Mouse (Mus musculus) megakaryocyte, adult 5-6 weeks (primary cell): ENCODE results near the gene Nsun7. TPM values are rescaled to one million over a fixed set of nuclear protein-coding genes. Genes with fewer than 3 reads are reported as not detected.

Source experiments
- ATAC-seq: 2 replicates; pipeline ENCODE4 v1.8.0; 2016; ENCODE audit warnings: mild to moderate bottlenecking, inconsistent platforms; ENCODE audit not compliant: poor library complexity, severe bottlenecking
- total RNA-seq, 2 experiments: library from RNA; stranded (forward) in 1 of 2; stranded (reverse) in 1 of 2; fragments of 153-499, 151-499 nt in 1 of 2; fragments of 221-1000, 200-1000 nt in 1 of 2; gene quantifications; 2 replicates each; pipeline versions ENCODE4 v1.2.3 to v1.2.4; 2015 to 2017

The Nsun7 gene
- total RNA-seq, 2 experiments from 2014 or later = not detected

GRCm38 (mm10) chr5:66328766-66329165 lies 69.1 kb downstream of the Nsun7 start:
- ATAC-seq = no peak

- ATAC-seq = no peak
Observed at GRCm38 (mm10) chr5:66330806-66331205, 71.1 kb downstream of the Nsun7 start.

GRCm38 (mm10) chr5:66337025-66337968 lies 77.6 kb downstream of the Nsun7 start:
- no peak for ATAC-seq

GRCm38 (mm10) chr5:66337969-66338345 lies 78.3 kb downstream of the Nsun7 start:
- no peak for ATAC-seq

GRCm38 (mm10) chr5:66338583-66338982 lies 78.9 kb downstream of the Nsun7 start:
- no peak for ATAC-seq

GRCm38 (mm10) chr5:66340356-66341102 lies 80.8 kb downstream of the Nsun7 start:
- ATAC-seq = no peak

GRCm38 (mm10) chr5:66341848-66342247 lies 82.2 kb downstream of the Nsun7 start:
- ATAC-seq = no peak

GRCm38 (mm10) chr5:66342285-66342684 lies 82.6 kb downstream of the Nsun7 start:
- no peak for ATAC-seq

GRCm38 (mm10) chr5:66344182-66344581 lies 84.5 kb downstream of the Nsun7 start:
- ATAC-seq = no peak

- no peak for ATAC-seq
Observed at GRCm38 (mm10) chr5:66345140-66345539, 85.4 kb downstream of the Nsun7 start.

- ATAC-seq = no peak
Observed at GRCm38 (mm10) chr5:66346756-66347155, 87.1 kb downstream of the Nsun7 start.

Other genes with a start within 250 kb of the Nsun7 start
- 27.2 and 30.2 TPM in 2 replicates for gene Rbm47, start 86.8 kb upstream of the Nsun7 start, total RNA-seq (2015)
- 13.3 and 21.3 TPM in 2 replicates for gene Rbm47, start 86.8 kb upstream of the Nsun7 start, total RNA-seq (2017)